Mouse (Mus musculus) midbrain, embryonic 16.5 days (tissue): ENCODE measurements at regions not wholly inside any gene's neighbourhood (a gene's known extent, or its start where the extent isn't known, plus 50 kb on each side); places are given as distances from the start of the nearest gene placed in this dataset.

Source experiments
- ATAC-seq: fragments of 200-750 bp; cut with Nextera tagmentation; 2 replicates; pipeline ENCODE4 v1.8.0; 2017; ENCODE audit warnings: moderate TSS enrichment
- H3K27ac ChIP-seq: fragments of 300-500 bp; sonication (generic); 2 replicates; pipeline ENCODE4 v1.5.1; 2014; ENCODE audit warnings: mild to moderate bottlenecking, low read length, mixed read lengths
- H3K27me3 ChIP-seq: fragments of 300-500 bp; sonication (generic); 2 replicates; pipeline ENCODE4 v1.6.1; 2014; ENCODE audit warnings: low read depth, low read length, mixed read lengths; ENCODE audit not compliant: control insufficient read depth, insufficient read depth
- H3K36me3 ChIP-seq: fragments of 300-500 bp; sonication (generic); 2 replicates; pipeline ENCODE4 v1.6.1; 2014; ENCODE audit warnings: mild to moderate bottlenecking, low read length, moderate library complexity, mixed read lengths; ENCODE audit not compliant: control insufficient read depth, insufficient read depth
- H3K4me1 ChIP-seq: fragments of 300-500 bp; sonication (generic); 2 replicates; pipeline ENCODE4 v1.6.1; 2014; ENCODE audit warnings: mild to moderate bottlenecking, low read length, mixed read lengths; ENCODE audit not compliant: control insufficient read depth, insufficient read depth
- H3K4me2 ChIP-seq: fragments of 300-500 bp; sonication (generic); 2 replicates; pipeline ENCODE4 v1.6.1; 2014; ENCODE audit warnings: mild to moderate bottlenecking, low read length, mixed read lengths
- H3K4me3 ChIP-seq: fragments of 300-500 bp; sonication (generic); 2 replicates; pipeline ENCODE4 v1.5.1; 2014; ENCODE audit warnings: low read depth, mild to moderate bottlenecking, low read length, moderate library complexity, mixed read lengths
- H3K9ac ChIP-seq: fragments of 300-500 bp; sonication (generic); 2 replicates; pipeline ENCODE4 v1.6.1; 2014; ENCODE audit warnings: low read depth, low read length, mixed read lengths
- H3K9me3 ChIP-seq: fragments of 300-500 bp; sonication (generic); replicated peaks from 2 replicates; pipeline ENCODE4 v1.6.1; 2014; ENCODE audit warnings: mild to moderate bottlenecking, low read length, mixed read lengths; ENCODE audit not compliant: control insufficient read depth, poor library complexity, severe bottlenecking
- WGBS: fragments of 180-500 bp; shearing (Covaris S2); extraction: QIAGEN DNeasy Blood & Tissue Kit; methylation state at CpG from one replicate; pipeline ENCODE4 v1.1.7; 2014; 5-methylcytosine and 5-hydroxymethylcytosine counted together

DNA sequence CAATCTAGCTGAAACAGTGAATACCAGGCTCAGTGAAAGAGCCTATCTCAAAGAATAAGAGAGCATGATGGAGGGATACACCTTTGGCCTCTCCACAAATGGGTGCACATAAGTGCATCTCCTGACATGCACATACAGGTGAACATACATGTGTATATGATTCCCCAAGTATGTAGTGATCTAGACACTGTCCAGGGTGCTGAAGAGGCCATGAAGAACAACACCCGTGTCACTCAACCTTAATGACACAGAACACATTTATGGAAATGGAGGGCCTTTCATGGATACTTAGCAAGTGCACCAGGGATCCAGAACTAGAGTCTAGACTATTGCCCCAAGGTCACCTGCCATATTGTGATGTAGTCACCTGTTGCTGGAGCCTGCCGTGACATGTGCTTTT lies 56.9 kb downstream of the Spata19 start:
- Histone ChIP-seq H3K36me3 (no peaks in the 10 kb centered on the region), H3K9me3 (no peaks in the 10 kb centered on the region), H3K4me3 (no peak overlapping the region), H3K4me1 (peaks cover 10% of the 10 kb centered on the region), H3K4me2 (no peak overlapping the region), H3K27ac (no peak overlapping the region), H3K9ac (no peak overlapping the region), H3K27me3 (no peaks in the 10 kb centered on the region)
- 85% methylated on average over 2 of the region's 2 CpGs for WGBS
- no peak for ATAC-seq

DNA sequence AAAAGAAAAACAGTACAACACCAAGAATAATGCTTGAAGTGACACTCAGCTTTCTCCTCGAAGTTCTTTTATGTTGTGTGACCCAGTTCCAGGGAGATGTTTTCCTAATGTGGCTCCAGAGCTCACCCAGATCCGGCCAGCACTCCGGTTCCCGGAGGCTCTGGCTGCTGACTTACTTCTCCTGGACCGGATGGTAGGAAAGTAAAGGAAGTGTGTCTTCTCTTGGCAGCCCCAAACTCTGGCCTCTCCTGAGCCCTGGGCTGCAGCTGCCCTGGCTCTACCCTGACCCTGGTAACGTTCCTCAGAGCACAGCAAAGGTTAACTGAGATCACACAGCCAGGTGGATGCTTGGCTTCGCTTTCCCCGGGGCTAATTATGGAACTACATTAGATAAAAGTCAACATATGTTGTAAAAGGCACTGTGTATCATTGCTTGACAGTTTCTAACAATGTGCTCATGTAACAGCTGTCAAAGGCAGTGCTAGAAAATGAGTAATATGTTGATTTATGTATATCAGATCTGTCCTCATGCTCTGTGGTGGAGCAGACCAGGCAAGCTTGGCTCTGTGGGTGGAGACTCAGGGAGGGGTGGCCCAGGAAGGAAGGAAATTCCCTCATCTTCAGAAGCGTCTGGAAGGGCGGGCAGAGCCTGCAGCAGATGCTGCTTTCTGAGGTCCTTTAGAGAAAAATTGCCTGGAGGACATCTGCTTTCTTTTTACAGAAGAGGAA lies 57.5 kb downstream of the Spata19 start:
- H3K27ac ChIP-seq = no peak overlapping the region
- ATAC-seq = 0 out of 2 replicates have a peak, but pooled peaks have one; percentile 32
- no peak overlapping the region for H3K9ac ChIP-seq

DNA sequence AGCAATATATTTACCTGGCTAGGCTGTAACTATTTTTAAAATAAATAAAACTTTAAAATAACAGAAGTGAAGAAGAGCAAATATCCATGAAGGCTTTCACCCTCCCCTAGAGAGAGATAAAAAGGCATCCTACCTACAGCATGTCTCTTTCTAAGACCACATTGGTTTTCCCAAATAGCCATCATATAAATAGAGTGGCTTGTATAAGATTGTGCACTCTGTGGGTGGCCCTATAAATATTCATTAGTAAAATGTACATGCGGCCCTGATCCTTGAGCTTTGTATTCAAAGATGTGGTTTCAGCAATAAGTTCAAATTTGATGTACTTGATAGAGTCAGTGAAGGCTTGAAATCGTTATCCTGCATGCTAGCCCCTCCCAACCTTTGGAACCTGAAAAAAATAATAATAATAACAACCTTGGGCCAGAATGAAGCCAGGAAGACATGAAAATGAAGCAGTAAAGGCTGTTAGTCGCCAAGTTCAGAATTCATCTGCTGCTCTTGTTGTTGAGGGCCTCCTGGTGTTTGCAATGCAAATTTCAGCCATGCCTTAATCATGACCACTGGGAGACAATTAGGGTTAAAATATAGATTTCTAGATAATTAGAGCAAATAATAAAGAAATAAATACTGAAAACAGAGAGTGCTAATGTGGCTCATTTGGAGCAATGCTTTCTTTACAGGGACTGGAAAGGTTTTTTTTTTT lies 61.9 kb downstream of the Spata19 start:
- Histone ChIP-seq H3K27me3 (no peaks in the 10 kb centered on the region), H3K9me3 (no peaks in the 10 kb centered on the region), H3K9ac (no peak overlapping the region), H3K4me3 (no peak overlapping the region), H3K27ac (no peak overlapping the region), H3K4me2 (no peak overlapping the region), H3K4me1 (peaks cover 8% of the 10 kb centered on the region; the same call in 1 of the 2 replicates), H3K36me3 (no peaks in the 10 kb centered on the region)
- ATAC-seq = no peak
- WGBS = 19% methylated on average over 3 of the region's 3 CpGs

More for the DNA sequence above, 57.5 kb downstream of the Spata19 start:
- H3K4me1 ChIP-seq = peaks cover 12% of the 10 kb centered on the region
- H3K4me2 ChIP-seq = no peak overlapping the region
- H3K27me3 ChIP-seq = no peaks in the 10 kb centered on the region
- no peak overlapping the region for H3K4me3 ChIP-seq
- 67% methylated on average over 10 of the region's 10 CpGs for WGBS
- no peaks in the 10 kb centered on the region for H3K36me3 ChIP-seq
- no peaks in the 10 kb centered on the region for H3K9me3 ChIP-seq

DNA sequence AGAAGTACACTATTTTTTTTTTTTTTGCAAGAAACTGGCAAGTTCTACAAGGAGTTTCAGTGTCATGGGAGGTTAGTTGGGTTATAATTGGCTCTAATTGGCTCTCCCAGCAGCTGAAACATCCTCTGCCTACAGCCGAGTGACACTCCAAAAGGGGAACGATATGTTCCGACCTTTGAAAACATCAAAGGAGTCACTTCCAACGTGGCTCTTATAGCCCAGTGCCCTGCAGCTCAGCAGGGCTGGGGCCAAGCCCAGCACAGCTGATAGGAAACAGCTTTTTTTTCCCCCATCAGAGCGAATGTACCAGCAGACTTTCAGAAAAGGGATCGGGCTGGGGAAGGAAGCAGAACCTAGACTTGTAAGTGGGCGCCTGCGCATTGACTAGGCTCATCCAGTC lies 64.4 kb downstream of the Spata19 start:
- Histone ChIP-seq H3K4me1 (peaks cover 4% of the 10 kb centered on the region; the same call in 1 of the 2 replicates), H3K9me3 (no peaks in the 10 kb centered on the region), H3K27ac (no peak overlapping the region), H3K27me3 (no peaks in the 10 kb centered on the region), H3K36me3 (no peaks in the 10 kb centered on the region), H3K9ac (no peak overlapping the region), H3K4me3 (no peak overlapping the region), H3K4me2 (no peak overlapping the region)
- whole genome bisulfite sequencing = 41% methylated on average over 8 of the region's 8 CpGs
- 0 out of 2 replicates have a peak, but pooled peaks have one; percentile 28 for ATAC-seq

DNA sequence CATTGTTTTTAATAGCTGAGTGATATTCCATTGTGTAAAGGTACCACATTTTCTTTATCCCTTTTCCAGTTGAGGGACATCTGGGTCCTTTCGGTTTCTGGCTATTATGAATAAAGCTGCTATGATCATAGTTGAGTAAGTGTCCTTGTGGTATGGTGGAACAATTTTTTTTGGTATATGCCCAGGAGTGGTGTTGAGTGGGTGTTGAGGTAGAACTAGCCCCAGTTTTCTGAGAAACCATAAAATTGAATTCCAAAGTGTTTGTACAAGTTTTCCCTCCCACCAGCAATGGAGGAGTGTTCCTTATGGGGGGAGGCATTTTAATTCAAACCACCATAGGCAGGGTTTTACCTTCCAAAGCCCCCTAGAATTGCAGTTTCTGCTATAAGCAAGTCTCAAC lies 67.4 kb downstream of the Spata19 start:
- H3K4me2 ChIP-seq = no peak overlapping the region
- no peaks in the 10 kb centered on the region for H3K36me3 ChIP-seq
- no peaks in the 10 kb centered on the region for H3K9me3 ChIP-seq
- no peaks in the 10 kb centered on the region for H3K4me1 ChIP-seq
- WGBS = 100% methylated on average over 1 of the region's 1 CpGs
- no peak overlapping the region for H3K27ac ChIP-seq
- no peak overlapping the region for H3K4me3 ChIP-seq
- H3K9ac ChIP-seq = no peak overlapping the region
- H3K27me3 ChIP-seq = no peaks in the 10 kb centered on the region
- ATAC-seq = no peak

GRCm38 (mm10) chr9:27475468-27475867 lies 78.9 kb downstream of the Spata19 start:
- no peak overlapping the region for H3K4me3 ChIP-seq
- peaks cover 7% of the 10 kb centered on the region; the same call in 1 of the 2 replicates for H3K4me1 ChIP-seq
- no peaks in the 10 kb centered on the region for H3K9me3 ChIP-seq
- WGBS = 85% methylated on average over 10 of the region's 10 CpGs
- H3K27me3 ChIP-seq = no peaks in the 10 kb centered on the region
- H3K36me3 ChIP-seq = no peaks in the 10 kb centered on the region
- no peak overlapping the region for H3K9ac ChIP-seq
- ATAC-seq = no peak
- no peak overlapping the region for H3K4me2 ChIP-seq
- H3K27ac ChIP-seq = no peak overlapping the region

- Histone ChIP-seq H3K27ac (no peak overlapping the region), H3K4me3 (no peak overlapping the region), H3K36me3 (no peaks in the 10 kb centered on the region), H3K27me3 (no peaks in the 10 kb centered on the region), H3K4me1 (peaks cover 7% of the 10 kb centered on the region; the same call in 1 of the 2 replicates), H3K9me3 (no peaks in the 10 kb centered on the region), H3K9ac (no peak overlapping the region), H3K4me2 (no peak overlapping the region)
- no peak for ATAC-seq
- WGBS = 61% methylated on average over 5 of the region's 5 CpGs
These were observed 80.0 kb downstream of the Spata19 start for GRCm38 (mm10) chr9:27476636-27477035.

- peak; percentile 58; the same call in 1 of the 2 replicates for ATAC-seq
- Histone ChIP-seq H3K27ac (peak overlapping the region; percentile 28; the same call in 1 of the 2 replicates), H3K4me1 (peaks cover 7% of the 10 kb centered on the region; the same call in 1 of the 2 replicates), H3K36me3 (no peaks in the 10 kb centered on the region), H3K27me3 (no peaks in the 10 kb centered on the region), H3K4me3 (no peak overlapping the region), H3K9ac (no peak overlapping the region), H3K9me3 (no peaks in the 10 kb centered on the region), H3K4me2 (no peak overlapping the region)
- WGBS = 52% methylated on average over 4 of the region's 4 CpGs
These were observed 80.6 kb downstream of the Spata19 start for GRCm38 (mm10) chr9:27477079-27477687.

DNA sequence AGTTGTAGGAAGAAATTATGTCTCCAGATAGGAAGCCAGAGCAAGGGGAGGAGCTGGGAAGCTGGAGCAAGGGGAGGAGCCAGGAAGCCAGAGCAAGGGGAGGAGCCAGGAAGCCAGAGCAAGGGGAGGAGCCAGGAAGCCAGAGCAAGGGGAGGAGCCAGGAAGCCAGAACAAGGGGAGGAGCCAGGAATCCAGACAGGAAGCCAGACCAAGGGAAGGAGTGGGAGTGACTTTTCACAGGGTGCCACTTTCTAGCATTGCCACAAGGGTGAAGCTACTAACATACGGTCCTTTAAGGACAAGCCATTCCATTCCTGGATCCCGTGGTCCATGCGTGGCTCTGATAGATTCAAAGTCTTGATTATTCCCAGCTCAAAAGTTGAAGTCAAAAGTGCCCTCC lies 81.7 kb downstream of the Spata19 start:
- H3K4me2 ChIP-seq = no peak overlapping the region
- H3K4me3 ChIP-seq = no peak overlapping the region
- H3K27ac ChIP-seq = no peak overlapping the region
- H3K9me3 ChIP-seq = no peaks in the 10 kb centered on the region
- H3K9ac ChIP-seq = no peak overlapping the region
- WGBS = 93% methylated on average over 3 of the region's 3 CpGs
- no peaks in the 10 kb centered on the region for H3K36me3 ChIP-seq
- peaks cover 7% of the 10 kb centered on the region; the same call in 1 of the 2 replicates for H3K4me1 ChIP-seq
- no peaks in the 10 kb centered on the region for H3K27me3 ChIP-seq
- ATAC-seq = no peak
